Mouse (Mus musculus): ENCODE results near the gene Lysmd3.

DNA sequence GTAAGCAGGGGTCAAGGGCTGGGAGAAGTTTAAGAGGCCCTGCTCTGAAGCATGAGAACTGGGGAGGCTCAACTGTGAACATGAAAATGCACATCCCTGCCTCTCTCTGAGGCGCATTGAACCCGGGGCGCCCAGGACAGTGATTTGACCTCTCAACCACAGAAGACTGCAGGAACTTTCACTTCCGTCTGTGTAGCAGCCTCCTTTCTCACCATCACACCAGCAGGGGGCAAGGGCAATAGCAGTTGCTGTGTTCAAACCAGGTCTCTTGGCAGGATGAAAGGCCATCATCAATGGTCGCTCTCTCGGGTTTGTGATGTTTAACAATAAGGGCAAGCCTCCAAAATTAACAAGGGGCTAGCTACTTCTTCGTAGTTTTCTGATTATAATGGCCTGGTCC lies 45.7 kb downstream of the Lysmd3 start:
- TF ChIP-seq POLR2A (IDR thresholded peaks at IDR 0.05; ENCODE audit: low read depth, low read length) (no peak), CTCF (conservative IDR thresholded peaks at IDR 0.05; ENCODE audit: insufficient read depth, insufficient read length, low read depth, low read length) (no peak)

Data from kidney, adult 2 months (tissue).